Mouse (Mus musculus): ENCODE results near the gene Rrp8. TPM values are rescaled to one million over a fixed set of nuclear protein-coding genes. Genes with fewer than 3 reads are reported as not detected.
A peak's percentile ranks its signal among the peaks of the same experiment; 100 is the strongest.
"Not testable (repeated sequence)": the region's sequence is repeated elsewhere in the genome, so short reads cannot be mapped to it uniquely, and the experiment has no call there.

Gene Rrp8
- polyA plus RNA-seq, 1 experiment from 2014 or later, result 29.2 TPM

- peaks cover 54% of the 10 kb centered on the region for H3K36me3 ChIP-seq
- not testable (repeated sequence) for ATAC-seq, H3K27ac ChIP-seq, H3K9me3 ChIP-seq, H3K27me3 ChIP-seq
- H3K4me3 ChIP-seq (replicated peaks), result peak overlapping the region; percentile 95
- H3K4me1 ChIP-seq (replicated peaks), result peaks cover 24% of the 10 kb centered on the region
- peak overlapping the region; percentile 94 for H3K9ac ChIP-seq (replicated peaks)
- H3K4me2 ChIP-seq (replicated peaks), result peak overlapping the region; percentile 95
- 38% methylated on average over 20 of the region's 20 CpGs for WGBS
These were observed 6.2 kb upstream of the Rrp8 start for GRCm38 (mm10) chr7:105743246-105743925.

GRCm38 (mm10) chr7:105742539-105743215 lies 5.5 kb upstream of the Rrp8 start:
- WGBS, result 90% methylated on average over 7 of the region's 7 CpGs
- peaks cover 48% of the 10 kb centered on the region for H3K36me3 ChIP-seq
- H3K27ac ChIP-seq; H3K27me3 ChIP-seq; ATAC-seq; H3K9me3 ChIP-seq; H3K9ac ChIP-seq (replicated peaks): not testable (repeated sequence)
- H3K4me1 ChIP-seq (replicated peaks), result peaks cover 31% of the 10 kb centered on the region
- H3K4me2 ChIP-seq (replicated peaks), result peak overlapping the region; percentile 95
- H3K4me3 ChIP-seq (replicated peaks), result 0 out of 2 replicates have a peak overlapping the region, but pooled peaks have one; percentile 95

- peaks cover 38% of the 10 kb centered on the region for H3K4me1 ChIP-seq (replicated peaks)
- peaks cover 44% of the 10 kb centered on the region for H3K36me3 ChIP-seq
- no peak overlapping the region for H3K9ac ChIP-seq (replicated peaks)
- H3K4me3 ChIP-seq (replicated peaks), result no peak overlapping the region
- no peak overlapping the region for H3K27ac ChIP-seq
- no peak overlapping the region for H3K4me2 ChIP-seq (replicated peaks)
- 92% methylated on average over 9 of the region's 9 CpGs for WGBS
- no peaks in the 10 kb centered on the region for H3K27me3 ChIP-seq
- H3K9me3 ChIP-seq, result no peaks in the 10 kb centered on the region
- no peak for ATAC-seq
These were observed 4.8 kb upstream of the Rrp8 start for GRCm38 (mm10) chr7:105741978-105742377.

GRCm38 (mm10) chr7:105740851-105741250 lies 3.7 kb upstream of the Rrp8 start:
- ATAC-seq, result no peak
- H3K4me3 ChIP-seq (replicated peaks), result no peak overlapping the region
- H3K27me3 ChIP-seq, result no peaks in the 10 kb centered on the region
- H3K27ac ChIP-seq, result no peak overlapping the region
- peaks cover 40% of the 10 kb centered on the region for H3K4me1 ChIP-seq (replicated peaks)
- peaks cover 36% of the 10 kb centered on the region for H3K36me3 ChIP-seq
- no peak overlapping the region for H3K4me2 ChIP-seq (replicated peaks)
- 91% methylated on average over 6 of the region's 6 CpGs for WGBS
- no peak overlapping the region for H3K9ac ChIP-seq (replicated peaks)
- H3K9me3 ChIP-seq, result no peaks in the 10 kb centered on the region

- ATAC-seq, result no peak
- Histone ChIP-seq H3K4me3 (replicated peaks) (no peak overlapping the region), H3K4me2 (replicated peaks) (no peak overlapping the region), H3K4me1 (replicated peaks) (peaks cover 45% of the 10 kb centered on the region), H3K36me3 (peaks cover 36% of the 10 kb centered on the region), H3K27me3 (no peaks in the 10 kb centered on the region), H3K9ac (replicated peaks) (no peak overlapping the region), H3K9me3 (no peaks in the 10 kb centered on the region), H3K27ac (no peak overlapping the region)
- 89% methylated on average over 13 of the region's 13 CpGs for WGBS
These were observed 3.1 kb upstream of the Rrp8 start for GRCm38 (mm10) chr7:105740089-105740795.

GRCm38 (mm10) chr7:105738948-105739347 lies 1.8 kb upstream of the Rrp8 start:
- WGBS, result 39% methylated on average over 3 of the region's 3 CpGs
- H3K4me3 ChIP-seq (replicated peaks), result no peak overlapping the region
- peaks cover 43% of the 10 kb centered on the region for H3K36me3 ChIP-seq
- peak overlapping the region; percentile 36; the same call in 1 of the 2 replicates for H3K9ac ChIP-seq (replicated peaks)
- no peak overlapping the region for H3K27ac ChIP-seq
- H3K4me1 ChIP-seq (replicated peaks), result peaks cover 46% of the 10 kb centered on the region
- peak overlapping the region; percentile 20; the same call in 1 of the 2 replicates for H3K4me2 ChIP-seq (replicated peaks)
- H3K9me3 ChIP-seq, result no peaks in the 10 kb centered on the region
- no peak for ATAC-seq
- no peaks in the 10 kb centered on the region for H3K27me3 ChIP-seq

- Histone ChIP-seq H3K27ac (no peak overlapping the region), H3K9ac (replicated peaks) (no peak overlapping the region), H3K4me1 (replicated peaks) (peaks cover 40% of the 10 kb centered on the region), H3K9me3 (no peaks in the 10 kb centered on the region), H3K4me2 (replicated peaks) (peak overlapping the region; percentile 84; the same call in 1 of the 2 replicates), H3K36me3 (peaks cover 50% of the 10 kb centered on the region), H3K27me3 (no peaks in the 10 kb centered on the region), H3K4me3 (replicated peaks) (0 out of 2 replicates have a peak overlapping the region, but pooled peaks have one; percentile 4)
- ATAC-seq, result no peak
- WGBS, result 82% methylated on average over 2 of the region's 2 CpGs
These were observed 1.1 kb upstream of the Rrp8 start for GRCm38 (mm10) chr7:105738286-105738685.

GRCm38 (mm10) chr7:105737648-105738047 lies 463 bp upstream of the Rrp8 start:
- Histone ChIP-seq H3K9me3 (no peaks in the 10 kb centered on the region), H3K27ac (no peak overlapping the region), H3K4me2 (replicated peaks) (peak overlapping the region; percentile 84), H3K9ac (replicated peaks) (peak overlapping the region; percentile 86), H3K4me3 (replicated peaks) (peak overlapping the region; percentile 84), H3K36me3 (peaks cover 52% of the 10 kb centered on the region), H3K27me3 (no peaks in the 10 kb centered on the region), H3K4me1 (replicated peaks) (peaks cover 34% of the 10 kb centered on the region)
- 24% methylated on average over 3 of the region's 3 CpGs for WGBS
- no peak for ATAC-seq

GRCm38 (mm10) chr7:105736264-105736901 lies 802 bp downstream of the Rrp8 start, which contains the start of gene Ilk:
Ilk (plus strand) TSS chr7:105736592.
- Histone ChIP-seq H3K27ac (peak within 1 kb of the TSS; percentile 75), H3K9ac (replicated peaks) (peak within 1 kb of the TSS; percentile 86), H3K36me3 (peaks cover 51% of the 10 kb centered on the region), H3K4me2 (replicated peaks) (peak within 1 kb of the TSS; percentile 84), H3K27me3 (no peaks in the 10 kb centered on the region), H3K4me3 (replicated peaks) (peak within 1 kb of the TSS; percentile 84), H3K9me3 (no peaks in the 10 kb centered on the region), H3K4me1 (replicated peaks) (peaks cover 34% of the 10 kb centered on the region)
- peak; percentile 97 for ATAC-seq
- under 1% methylated on average over 57 of the region's 62 CpGs for WGBS

- not testable (repeated sequence) for ATAC-seq, H3K27me3 ChIP-seq
These were observed 1.7 kb downstream of the Rrp8 start for GRCm38 (mm10) chr7:105735464-105735863.

GRCm38 (mm10) chr7:105734826-105735225 lies 2.4 kb downstream of the Rrp8 start:
- 89% methylated on average over 8 of the region's 8 CpGs for WGBS
- ATAC-seq, result no peak
- Histone ChIP-seq H3K9ac (replicated peaks) (no peak overlapping the region; the same call in 1 of the 2 replicates), H3K9me3 (no peaks in the 10 kb centered on the region), H3K4me1 (replicated peaks) (peaks cover 34% of the 10 kb centered on the region), H3K27ac (no peak overlapping the region), H3K4me3 (replicated peaks) (no peak overlapping the region), H3K36me3 (peaks cover 45% of the 10 kb centered on the region), H3K27me3 (no peaks in the 10 kb centered on the region), H3K4me2 (replicated peaks) (no peak overlapping the region)

More at GRCm38 (mm10) chr7:105735464-105735863, 1.7 kb downstream of the Rrp8 start:
- Histone ChIP-seq H3K4me1 (replicated peaks) (peaks cover 34% of the 10 kb centered on the region), H3K4me3 (replicated peaks) (peak overlapping the region; percentile 84), H3K9ac (replicated peaks) (peak overlapping the region; percentile 86), H3K4me2 (replicated peaks) (peak overlapping the region; percentile 84), H3K36me3 (peaks cover 49% of the 10 kb centered on the region)
- 58% methylated on average over 4 of the region's 4 CpGs for WGBS
- H3K27ac ChIP-seq, H3K9me3 ChIP-seq: not testable (repeated sequence)

Data from midbrain, embryonic 13.5 days (tissue).